In genomic region chr5:32458408-32459143, GRCm38 (mm10) we compare ENCODE assay signal across 7 mouse cellular contexts. TPM values are rescaled to one million over a fixed set of nuclear protein-coding genes. Genes with fewer than 3 reads are reported as not detected.
DNase-seq lines count a peak whose midpoint lies in the region; ATAC-seq lines count a peak whose summit lies in the region.

TSS of gene Ppp1cb (plus strand) at chr5:32458843.

- peak within 1 kb of the TSS; percentile 99 for H3K27ac ChIP-seq in intestine, embryonic 15.5 days
- peak within 1 kb of the TSS; percentile 100 for H3K27ac ChIP-seq in midbrain, embryonic 10.5 days (replicated peaks)

- peak; percentile 99 for ATAC-seq in intestine, embryonic 15.5 days

- H3K4me2 ChIP-seq in intestine, embryonic 15.5 days (replicated peaks), result peak within 1 kb of the TSS; percentile 57

- DNase-seq in adrenal gland, adult 2 months, result peak; percentile 100
- DNase-seq in embryo, embryonic 11.5 days (ENCODE audit: low read depth, low spot score), result peak; percentile 99
- peak; percentile 94 to 98 for DNase-seq in gastrocnemius, postnatal 36 days
- peak; percentile 95 to 98 for DNase-seq in left cerebral cortex, postnatal 25 days (ENCODE audit: low spot score in 2 of 2)
- peak; percentile 100 for DNase-seq in midbrain, embryonic 10.5 days (ENCODE audit: low spot score)
- peak; percentile 96 for DNase-seq in right cerebral cortex, postnatal 4 days

- no peaks in the 10 kb centered on the region for H3K27me3 ChIP-seq in intestine, embryonic 15.5 days (replicated peaks)
- no peaks in the 10 kb centered on the region for H3K27me3 ChIP-seq in midbrain, embryonic 10.5 days (ENCODE audit: low read depth, poor library complexity, severe bottlenecking)

- whole genome bisulfite sequencing in intestine, embryonic 15.5 days, result 1% methylated on average over 49 of the region's 54 CpGs
- under 1% methylated on average over 54 of the region's 54 CpGs for WGBS in midbrain, embryonic 10.5 days

- peaks cover 3% of the 10 kb centered on the region; the same call in 1 of the 2 replicates for H3K4me1 ChIP-seq in intestine, embryonic 15.5 days (replicated peaks)
- peaks cover 16% of the 10 kb centered on the region for H3K4me1 ChIP-seq in midbrain, embryonic 10.5 days

- intact Hi-C loops in gastrocnemius, postnatal 36 days (cut with DNase I), result loop anchor here (2.0 kb wide), 1 partner anchor 136 kb away; no protein-coding TSS in a partner anchor
- intact Hi-C loops in left cerebral cortex, postnatal 25 days (cut with DNase I), result loop anchor here (2.0 kb wide), 1 partner anchor 120 kb away; no protein-coding TSS in a partner anchor

- H3K9ac ChIP-seq in intestine, embryonic 15.5 days, result peak within 1 kb of the TSS; percentile 97

- no peaks in the 10 kb centered on the region for H3K9me3 ChIP-seq in intestine, embryonic 15.5 days
- no peaks in the 10 kb centered on the region for H3K9me3 ChIP-seq in midbrain, embryonic 10.5 days (replicated peaks)

- no peaks in the 10 kb centered on the region for H3K36me3 ChIP-seq in intestine, embryonic 15.5 days
- H3K36me3 ChIP-seq in midbrain, embryonic 10.5 days, result peaks cover 15% of the 10 kb centered on the region; the same call in 1 of the 2 replicates

- H3K4me3 ChIP-seq in intestine, embryonic 15.5 days (replicated peaks), result peak within 1 kb of the TSS; percentile 85
- peak within 1 kb of the TSS; percentile 96 for H3K4me3 ChIP-seq in midbrain, embryonic 10.5 days

RNA-seq across cellular contexts. Expression of gene Ppp1cb, which starts in this region (rescaled TPM):
- 100 to 1,000 TPM; 389 to 475 TPM for total RNA-seq in adrenal gland, adult 2 months (2021)
- 4.6 and 6.4 TPM in 2 replicates for polyA plus RNA-seq in adrenal gland, adult 2 months (2012; rRNA removed)
- 100 to 1,000 TPM; 376 to 428 TPM for total RNA-seq in gastrocnemius, postnatal 36 days (2021)
- 200 and 237 TPM in 2 replicates for polyA plus RNA-seq in intestine, embryonic 15.5 days (2015; fragmentation: Nextera tagmentation; extraction: Ambion mirVana)
- 100 to 1,000 TPM; 384 to 386 TPM for total RNA-seq in left cerebral cortex, postnatal 25 days (2021)
- polyA plus RNA-seq in midbrain, embryonic 10.5 days (2016; fragmentation: Nextera tagmentation; extraction: Ambion mirVana), result 205 and 213 TPM in 2 replicates

Comparison
In these comparisons a context has a peak if more than half of its experiments do, and no peak if none do; other contexts are left out.
1. Peak in every context shown above with its lines: DNase-seq, ATAC-seq, H3K4me3 ChIP-seq and H3K27ac ChIP-seq.
2. RNA of gene Ppp1cb (polyA plus RNA-seq): 200 to 237 TPM in intestine, embryonic 15.5 days and 205 to 213 TPM in midbrain, embryonic 10.5 days; 4.6 to 6.4 TPM in adrenal gland, adult 2 months; every median in the first group is over 10 times any median in the second.